Mouse (Mus musculus) intestine, embryonic 14.5 days (tissue): ENCODE results near the gene Pcp4l1. TPM values are rescaled to one million over a fixed set of nuclear protein-coding genes. Genes with fewer than 3 reads are reported as not detected.
A peak's percentile ranks its signal among the peaks of the same experiment; 100 is the strongest.
"Not testable (repeated sequence)": the region's sequence is repeated elsewhere in the genome, so short reads cannot be mapped to it uniquely, and the experiment has no call there.

Experiments
- ATAC-seq: fragments of 200-750 bp; cut with Nextera tagmentation; replicated peaks from 2 replicates; pipeline ENCODE4 v1.8.0; 2017; ENCODE audit warnings: low read depth, moderate number of reproducible peaks, moderate TSS enrichment, moderate library complexity; ENCODE audit not compliant: low FRiP score, low TSS enrichment
- DNase-seq: peaks from one replicate; pipeline ENCODE4 v3.0.0-alpha.2; 2018; ENCODE audit warnings: low spot score
- H3K27ac ChIP-seq: fragments of 300-500 bp; sonication (generic); 2 replicates; pipeline ENCODE4 v1.5.1; 2014; ENCODE audit warnings: low read depth, mild to moderate bottlenecking, control low read depth
- H3K27me3 ChIP-seq: fragments of 300-500 bp; sonication (generic); replicated peaks from 2 replicates; pipeline ENCODE4 v1.6.1; 2014; ENCODE audit warnings: low read length, control low read depth; ENCODE audit not compliant: control insufficient read depth, insufficient read depth
- H3K36me3 ChIP-seq: fragments of 300-500 bp; sonication (generic); 2 replicates; pipeline ENCODE4 v1.6.1; 2014; ENCODE audit warnings: low read length, control low read depth; ENCODE audit not compliant: control insufficient read depth, insufficient read depth
- H3K4me1 ChIP-seq: fragments of 300-500 bp; sonication (generic); replicated peaks from 2 replicates; pipeline ENCODE4 v1.6.1; 2014; ENCODE audit warnings: low read length, control low read depth, mixed read lengths; ENCODE audit not compliant: control insufficient read depth, insufficient read depth
- H3K4me2 ChIP-seq: fragments of 300-500 bp; sonication (generic); 2 replicates; pipeline ENCODE4 v1.6.1; 2014; ENCODE audit warnings: low read length
- H3K4me3 ChIP-seq: fragments of 300-500 bp; sonication (generic); 2 replicates; pipeline ENCODE4 v1.5.1; 2014; ENCODE audit warnings: low read depth, low read length, control low read depth, mixed read lengths
- H3K9ac ChIP-seq: fragments of 300-500 bp; sonication (generic); 2 replicates; pipeline ENCODE4 v1.6.1; 2014; ENCODE audit warnings: mild to moderate bottlenecking, low read length
- H3K9me3 ChIP-seq: fragments of 300-500 bp; sonication (generic); 2 replicates; pipeline ENCODE4 v1.6.1; 2016; ENCODE audit warnings: low read length, control low read depth; ENCODE audit not compliant: control insufficient read depth
- WGBS: fragments of 180-500 bp; shearing (Covaris S2); extraction: QIAGEN DNeasy Blood & Tissue Kit; methylation state at CpG from one replicate; pipeline ENCODE4 v1.1.7; 2014; 5-methylcytosine and 5-hydroxymethylcytosine counted together
- polyA plus RNA-seq: library from polyadenylated mRNA; unstranded; fragments of >200 nt; fragmentation: Nextera tagmentation; extraction: Ambion mirVana; gene quantifications from 2 replicates; pipeline ENCODE4 v1.2.1, GENCODE M21; 2014

Gene Pcp4l1
- 21.9 and 29.2 TPM in 2 replicates for polyA plus RNA-seq

- H3K36me3 ChIP-seq = no peaks in the 10 kb centered on the region
- WGBS = under 1% methylated on average over 33 of the region's 33 CpGs
- H3K4me2 ChIP-seq = peak within 1 kb of the TSS; percentile 94
- no peak within 1 kb of the TSS for H3K27ac ChIP-seq
- peaks cover 29% of the 10 kb centered on the region for H3K4me1 ChIP-seq
- peaks cover 33% of the 10 kb centered on the region for H3K27me3 ChIP-seq
- no peaks in the 10 kb centered on the region for H3K9me3 ChIP-seq
- DNase-seq (peak; percentile 75), ATAC-seq (peak; percentile 80)
- H3K9ac ChIP-seq = peak within 1 kb of the TSS; percentile 36
- H3K4me3 ChIP-seq = peak within 1 kb of the TSS; percentile 50
These were observed at the start of gene Pcp4l1 for GRCm38 (mm10) chr1:171195887-171196397. Pcp4l1 (minus strand) TSS chr1:171196268.

DNA sequence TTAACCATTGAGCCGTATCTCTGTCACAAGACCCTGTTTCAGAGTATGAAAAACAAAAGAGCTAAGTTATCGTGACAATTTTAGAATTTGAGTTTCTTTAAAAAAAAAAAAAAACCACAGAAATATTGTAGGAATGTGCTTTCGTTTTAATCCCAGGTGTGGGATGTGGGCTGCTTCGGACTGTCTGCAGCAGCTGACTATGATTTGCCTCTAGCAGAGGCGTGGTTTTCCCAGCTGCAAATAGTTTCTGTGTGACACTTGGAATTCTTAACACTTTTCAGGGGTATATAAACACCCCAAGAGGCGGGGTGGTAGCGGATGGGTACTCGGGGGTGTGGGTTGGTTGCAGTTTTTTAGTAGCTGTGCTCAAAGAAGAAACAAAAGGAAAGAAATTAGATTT, 49.3 kb upstream of the Pcp4l1 start:
- 80% methylated on average over 8 of the region's 8 CpGs for WGBS
- H3K4me1 ChIP-seq = peaks cover 30% of the 10 kb centered on the region

DNA sequence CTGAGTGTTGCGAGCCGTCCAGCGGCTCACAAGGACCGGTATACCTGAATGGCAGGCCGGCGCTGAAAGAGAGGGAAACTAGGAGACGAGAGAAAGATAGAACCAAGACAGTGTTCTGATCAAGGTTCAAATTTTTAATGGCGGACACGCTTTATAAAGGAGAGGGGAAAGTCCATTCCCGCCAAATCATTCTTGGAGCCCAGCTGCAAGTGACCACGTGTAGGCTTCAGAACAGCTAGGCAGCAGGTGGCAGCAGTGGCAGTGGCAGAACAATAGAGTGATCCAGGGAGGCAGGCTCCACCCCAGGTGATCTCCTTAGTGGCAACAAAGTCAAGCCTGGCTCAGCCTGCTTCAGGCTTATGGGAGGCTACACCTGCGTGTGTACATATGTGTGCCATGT, 45.9 kb upstream of the Pcp4l1 start:
- peaks cover 10% of the 10 kb centered on the region for H3K4me1 ChIP-seq
- H3K9me3 ChIP-seq, DNase-seq, ATAC-seq, H3K9ac ChIP-seq, H3K27me3 ChIP-seq, H3K4me2 ChIP-seq, H3K4me3 ChIP-seq, H3K27ac ChIP-seq: not testable (repeated sequence)
- 87% methylated on average over 12 of the region's 12 CpGs for WGBS
- H3K36me3 ChIP-seq = peaks cover 79% of the 10 kb centered on the region

More for the DNA sequence above, 49.3 kb upstream of the Pcp4l1 start:
- Histone ChIP-seq H3K4me2 (no peak overlapping the region), H3K9ac (no peak overlapping the region), H3K9me3 (no peaks in the 10 kb centered on the region), H3K36me3 (peaks cover 45% of the 10 kb centered on the region), H3K4me3 (no peak overlapping the region), H3K27me3 (no peaks in the 10 kb centered on the region), H3K27ac (no peak overlapping the region)
- no peak for DNase-seq
- ATAC-seq = no peak

GRCm38 (mm10) chr1:171240911-171241310, 44.8 kb upstream of the Pcp4l1 start:
- no peaks in the 10 kb centered on the region for H3K27me3 ChIP-seq
- no peak overlapping the region for H3K4me3 ChIP-seq
- no peaks in the 10 kb centered on the region for H3K9me3 ChIP-seq
- H3K36me3 ChIP-seq = peaks cover 89% of the 10 kb centered on the region
- 91% methylated on average over 10 of the region's 10 CpGs for WGBS
- no peak overlapping the region for H3K27ac ChIP-seq
- H3K4me1 ChIP-seq = peaks cover 5% of the 10 kb centered on the region
- H3K4me2 ChIP-seq = no peak overlapping the region
- no peak for DNase-seq
- H3K9ac ChIP-seq = no peak overlapping the region
- ATAC-seq = no peak

- no peaks in the 10 kb centered on the region; the same call in 1 of the 2 replicates for H3K4me1 ChIP-seq
- no peak overlapping the region for H3K27ac ChIP-seq
- H3K4me2 ChIP-seq = no peak overlapping the region
- H3K9ac ChIP-seq = no peak overlapping the region
- H3K27me3 ChIP-seq = no peaks in the 10 kb centered on the region
- H3K9me3 ChIP-seq = no peaks in the 10 kb centered on the region
- H3K36me3 ChIP-seq = peaks cover 91% of the 10 kb centered on the region
- no peak for DNase-seq
- no peak overlapping the region for H3K4me3 ChIP-seq
- WGBS = 74% methylated on average over 15 of the region's 15 CpGs
- ATAC-seq = no peak
These were observed 44.1 kb upstream of the Pcp4l1 start for GRCm38 (mm10) chr1:171239992-171240744.

- Histone ChIP-seq H3K9me3 (no peaks in the 10 kb centered on the region), H3K27me3 (no peaks in the 10 kb centered on the region), H3K4me2 (no peak overlapping the region), H3K4me3 (no peak overlapping the region), H3K9ac (no peak overlapping the region), H3K27ac (no peak overlapping the region), H3K36me3 (peaks cover 96% of the 10 kb centered on the region), H3K4me1 (no peaks in the 10 kb centered on the region)
- ATAC-seq = peak; percentile 56
- DNase-seq = peak; percentile 72
- WGBS = 67% methylated on average over 14 of the region's 14 CpGs
These were observed 42.4 kb upstream of the Pcp4l1 start for GRCm38 (mm10) chr1:171238463-171238862.

- H3K27me3 ChIP-seq = no peaks in the 10 kb centered on the region
- DNase-seq (no peak), ATAC-seq (no peak)
- peaks cover 89% of the 10 kb centered on the region for H3K36me3 ChIP-seq
- H3K27ac ChIP-seq = no peak overlapping the region
- no peak overlapping the region for H3K4me2 ChIP-seq
- no peaks in the 10 kb centered on the region for H3K4me1 ChIP-seq
- WGBS = 49% methylated on average over 6 of the region's 6 CpGs
- H3K4me3 ChIP-seq = no peak overlapping the region
- no peaks in the 10 kb centered on the region for H3K9me3 ChIP-seq
- no peak overlapping the region for H3K9ac ChIP-seq
These were observed 41.4 kb upstream of the Pcp4l1 start for GRCm38 (mm10) chr1:171237438-171237837.

DNA sequence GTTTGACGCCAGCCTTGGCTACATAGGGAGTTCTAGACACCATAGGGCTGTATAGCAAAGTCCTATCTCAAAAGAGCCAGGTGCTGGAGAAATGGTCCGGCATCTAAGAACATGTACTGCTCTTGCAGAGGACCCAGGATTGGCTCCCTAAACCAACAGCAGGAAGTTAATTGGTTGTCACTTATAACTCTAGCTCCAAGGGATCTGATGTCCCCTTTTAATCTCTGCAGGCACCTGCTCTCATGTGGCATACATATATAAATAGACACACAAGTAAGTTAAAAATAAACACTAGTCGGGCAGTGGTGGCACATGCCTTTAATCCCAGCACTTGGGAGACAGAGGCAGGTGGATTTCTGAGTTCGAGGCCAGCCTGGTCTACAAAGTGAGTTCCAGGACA, 39.7 kb upstream of the Pcp4l1 start:
- H3K36me3 ChIP-seq = peaks cover 76% of the 10 kb centered on the region
- no peak for ATAC-seq
- H3K9me3 ChIP-seq = no peaks in the 10 kb centered on the region
- H3K27me3 ChIP-seq = no peaks in the 10 kb centered on the region
- H3K4me1 ChIP-seq = no peaks in the 10 kb centered on the region
- 81% methylated on average over 4 of the region's 4 CpGs for WGBS
- no peak for DNase-seq
- no peak overlapping the region for H3K4me2 ChIP-seq
- no peak overlapping the region for H3K27ac ChIP-seq
- no peak overlapping the region for H3K4me3 ChIP-seq
- no peak overlapping the region for H3K9ac ChIP-seq

DNA sequence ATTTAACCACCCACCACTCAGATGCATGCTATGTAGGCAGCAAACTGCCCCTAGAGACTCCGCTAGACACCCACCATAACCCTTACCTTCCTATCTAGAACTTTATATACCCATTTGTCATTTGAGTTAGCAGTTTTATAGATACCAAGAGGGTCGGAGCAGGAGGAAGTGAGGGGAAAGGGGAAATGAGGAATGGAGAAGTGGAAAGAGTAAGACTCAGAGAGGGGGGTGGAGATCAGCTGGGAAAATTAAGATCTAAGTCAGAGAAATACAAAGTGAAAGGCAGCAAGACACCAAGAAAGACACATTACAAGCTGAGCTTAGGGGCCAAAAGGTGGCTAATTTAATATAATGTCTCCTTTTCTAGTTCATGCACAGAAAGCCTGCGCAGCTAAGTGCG, 38.5 kb upstream of the Pcp4l1 start:
- no peak for ATAC-seq
- H3K9ac ChIP-seq = no peak overlapping the region
- H3K9me3 ChIP-seq = no peaks in the 10 kb centered on the region
- 77% methylated on average over 4 of the region's 4 CpGs for WGBS
- no peaks in the 10 kb centered on the region for H3K4me1 ChIP-seq
- no peak for DNase-seq
- no peaks in the 10 kb centered on the region for H3K27me3 ChIP-seq
- no peak overlapping the region for H3K4me3 ChIP-seq
- H3K4me2 ChIP-seq = no peak overlapping the region
- H3K36me3 ChIP-seq = peaks cover 64% of the 10 kb centered on the region
- no peak overlapping the region; the same call in 1 of the 2 replicates for H3K27ac ChIP-seq
